Mouse (Mus musculus) brain, embryonic 14.5 days (tissue): ENCODE measurements around the gene Cep70. TPM values are rescaled to one million over a fixed set of nuclear protein-coding genes. Genes with fewer than 3 reads are reported as not detected.

Experiments used
- DNase-seq: peaks from one replicate; pipeline ENCODE4 v3.0.0-alpha.2; 2011; ENCODE audit warnings: low read depth
- CTCF ChIP-seq: fragments of 200-500 bp; IDR thresholded peaks from 2 replicates; pipeline ENCODE4 v1.5.1; 2012; ENCODE audit warnings: inconsistent platforms, mild to moderate bottlenecking, moderate library complexity, borderline replicate concordance; ENCODE audit not compliant: insufficient read depth, insufficient read length; ENCODE audit errors: extremely low read depth
- POLR2A ChIP-seq: fragments of 200-500 bp; IDR thresholded peaks from 2 replicates; pipeline ENCODE4 v1.6.1; 2012; ENCODE audit warnings: mild to moderate bottlenecking, inconsistent platforms, borderline replicate concordance; ENCODE audit not compliant: poor library complexity, insufficient read depth, insufficient read length, severe bottlenecking; ENCODE audit errors: extremely low read depth
- polyA plus RNA-seq: library from polyadenylated mRNA; depleted of rRNA; stranded (reverse); fragments of >200 nt; gene quantifications from 2 replicates; pipeline ENCODE4 v1.2.3, GENCODE M21; 2012; rRNA removed

Gene Cep70
- polyA plus RNA-seq, 1 experiment: 32.7 TPM

DNA sequence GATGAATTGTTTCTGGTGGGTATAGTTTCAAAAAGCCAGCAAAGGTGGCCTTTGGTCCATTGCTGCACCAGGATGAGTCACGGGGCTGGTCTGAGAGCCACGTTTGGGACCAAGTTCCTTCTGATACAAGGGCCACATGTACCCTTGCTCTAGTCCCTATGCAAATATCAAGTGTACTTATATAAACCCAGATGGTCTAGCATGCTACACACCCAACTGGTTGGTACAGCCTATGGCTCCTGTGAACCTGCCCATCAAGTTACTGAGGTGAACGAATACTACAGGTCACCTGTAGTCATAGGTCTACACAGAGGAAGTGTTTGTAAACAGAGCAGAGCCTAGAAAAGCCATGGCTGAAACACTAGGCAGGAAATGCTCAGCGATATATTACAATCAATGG, 93.4 kb downstream of the Cep70 start:
- DNase-seq: no peak

DNA sequence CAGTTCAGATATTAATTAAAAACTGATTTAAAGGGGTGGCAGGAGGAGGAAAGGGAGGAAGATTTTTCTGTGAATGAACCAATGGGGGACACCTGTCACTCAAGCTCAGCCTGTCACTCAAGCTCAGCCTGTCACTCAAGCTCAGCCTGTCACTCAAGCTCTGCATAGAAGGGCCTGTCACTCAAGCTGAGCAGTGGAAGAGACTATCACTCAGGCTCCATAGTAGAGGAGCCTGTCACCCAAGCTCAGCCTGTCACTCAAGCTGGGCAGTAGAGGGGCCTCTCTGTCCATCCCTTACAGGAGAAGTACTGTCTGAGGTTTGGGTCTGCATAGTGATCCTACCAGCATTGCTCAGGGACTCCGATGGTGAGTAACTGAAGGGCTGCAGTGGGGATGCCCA, 95.1 kb downstream of the Cep70 start:
- DNase-seq: no peak
- TF ChIP-seq CTCF (no peak), POLR2A (no peak)

More for the DNA sequence above, 93.4 kb downstream of the Cep70 start:
- TF ChIP-seq POLR2A (no peak), CTCF (no peak)

GRCm38 (mm10) chr9:99339182-99339581, 96.0 kb downstream of the Cep70 start:
- no peak for DNase-seq
- no peak for TF ChIP-seq POLR2A
- TF ChIP-seq CTCF: no peak

DNA sequence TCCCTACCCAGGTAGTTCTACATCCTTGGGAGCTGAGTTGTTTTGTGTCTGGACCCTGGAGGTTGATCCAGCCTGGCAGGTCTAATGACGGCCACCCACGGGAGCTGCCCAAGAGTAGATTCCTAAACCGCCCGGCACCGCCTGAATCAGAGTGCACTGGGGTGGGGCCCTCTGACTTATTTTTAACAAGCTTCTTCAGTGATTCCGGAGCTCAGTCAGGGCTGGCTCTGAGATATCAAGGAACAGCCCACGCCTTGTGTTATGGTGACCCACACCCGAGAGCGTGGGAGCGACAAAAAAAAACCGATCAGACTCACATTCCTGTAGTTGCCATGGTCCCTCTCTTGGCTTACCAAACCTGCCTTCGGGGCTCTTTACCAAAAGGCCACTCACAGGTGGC, 97.0 kb downstream of the Cep70 start:
- no peak for TF ChIP-seq CTCF
- TF ChIP-seq POLR2A: no peak
- no peak for DNase-seq

DNA sequence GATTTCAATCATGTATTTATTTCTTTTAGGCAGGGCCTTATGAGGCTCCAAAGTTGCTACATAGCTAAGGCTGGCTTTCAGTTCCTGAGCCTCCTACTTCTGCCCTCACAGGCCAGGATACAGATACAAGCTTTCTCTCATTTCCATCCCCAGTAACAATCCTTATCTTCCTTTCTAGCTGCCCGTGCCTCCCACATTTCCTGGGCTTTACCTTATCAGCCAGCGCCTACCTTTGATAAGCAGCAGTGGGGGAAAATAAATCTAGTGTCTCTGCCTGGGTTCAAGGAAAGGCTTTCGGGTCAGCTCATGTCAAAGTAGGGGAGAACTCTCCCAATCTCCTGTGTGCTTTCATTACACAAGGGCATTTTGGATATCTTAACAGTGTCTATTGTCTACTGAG, 98.4 kb downstream of the Cep70 start:
- TF ChIP-seq POLR2A (no peak), CTCF (no peak)
- no peak for DNase-seq

DNA sequence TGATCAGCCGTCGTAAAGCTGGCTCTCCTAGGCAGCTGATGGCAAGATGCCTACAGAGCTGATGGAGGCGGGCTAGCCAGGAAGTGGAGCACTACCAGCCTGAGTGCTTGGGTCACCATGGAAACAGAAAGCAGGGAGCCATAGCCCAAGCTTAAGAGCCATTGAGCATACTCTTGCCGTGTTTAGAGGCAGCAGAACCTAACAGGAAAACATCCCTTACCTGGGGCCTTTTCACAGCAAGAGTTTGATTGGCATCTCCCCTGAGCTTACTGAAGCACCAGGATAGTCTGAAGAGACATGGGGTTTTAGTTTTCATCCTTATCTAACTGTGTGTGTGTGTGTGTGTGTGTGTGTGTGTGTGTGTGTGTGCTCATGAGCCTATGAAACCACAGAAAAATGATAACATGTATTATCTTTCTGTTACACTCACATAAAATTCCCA, 102.2 kb downstream of the Cep70 start:
- TF ChIP-seq CTCF (no peak), POLR2A (no peak)
- peak; percentile 86 for DNase-seq

Other genes starting within 250 kb of the Cep70 start
- gene Gm1123, start 207.7 kb upstream of the Cep70 start, polyA plus RNA-seq: 0.04 and 0.08 TPM in 2 replicates
- 7.5 and 8.6 TPM in 2 replicates for gene Pik3cb, start 102.7 kb upstream of the Cep70 start, polyA plus RNA-seq
- not detected in 2 replicates for gene Faiml, start 6.1 kb upstream of the Cep70 start, polyA plus RNA-seq
- 0.56 and 0.63 TPM in 2 replicates for gene Esyt3, start 115.2 kb downstream of the Cep70 start, polyA plus RNA-seq
- gene Mras, start 194.0 kb downstream of the Cep70 start, polyA plus RNA-seq: 61.5 and 71.0 TPM in 2 replicates
- gene Nme9, start 208.1 kb downstream of the Cep70 start, polyA plus RNA-seq: 0.25 and 0.56 TPM in 2 replicates